Mouse (Mus musculus) liver, embryonic 14.5 days (tissue): ENCODE data around the gene Slamf8. TPM values are rescaled to one million over a fixed set of nuclear protein-coding genes. Genes with fewer than 3 reads are reported as not detected.

Experiments
- ATAC-seq: fragments of 200-750 bp; cut with Nextera tagmentation; 2 replicates; pipeline ENCODE4 v1.8.0; 2017; ENCODE audit warnings: moderate number of reproducible peaks, mild to moderate bottlenecking, moderate library complexity; ENCODE audit not compliant: insufficient read depth
- DNase-seq, 3 experiments: peaks; one replicate each; pipeline ENCODE4 v3.0.0-alpha.2; 2012 to 2013; ENCODE audit warnings: low read depth in 3 of 3, low spot score in 3 of 3
- H3K27ac ChIP-seq: fragments of 300-500 bp; sonication (generic); 2 replicates; pipeline ENCODE4 v1.5.1; 2014; ENCODE audit warnings: moderate library complexity, mild to moderate bottlenecking, control low read depth, inconsistent platforms
- H3K27me3 ChIP-seq: fragments of 300-500 bp; sonication (generic); 2 replicates; pipeline ENCODE4 v1.6.1; 2014; ENCODE audit warnings: mild to moderate bottlenecking, low read length, moderate library complexity; ENCODE audit not compliant: control insufficient read depth, insufficient read depth
- H3K36me3 ChIP-seq: fragments of 300-500 bp; sonication (generic); replicated peaks from 2 replicates; pipeline ENCODE4 v1.6.1; 2014; ENCODE audit warnings: low read depth; ENCODE audit not compliant: control insufficient read depth, insufficient read depth
- H3K4me1 ChIP-seq, 2 experiments: fragments of 200-500 bp in 1 of 2; fragments of 300-500 bp in 1 of 2; sonication (generic) in 1 of 2; replicated peaks; 2 replicates each; pipeline ENCODE4 v1.6.1; 2012 to 2014; ENCODE audit warnings: antibody characterized with exemption in 1 of 2, inconsistent platforms in 1 of 2, low read length in 1 of 2; ENCODE audit not compliant: control insufficient read depth in 2 of 2, insufficient read depth in 2 of 2
- H3K4me2 ChIP-seq: fragments of 300-500 bp; sonication (generic); 2 replicates; pipeline ENCODE4 v1.6.1; 2014; ENCODE audit warnings: low read depth, mild to moderate bottlenecking, control low read depth, moderate library complexity
- H3K4me3 ChIP-seq, 2 experiments: fragments of 200-500 bp in 1 of 2; fragments of 300-500 bp in 1 of 2; sonication (generic) in 1 of 2; 2 replicates each; pipeline ENCODE4 v1.5.1; 2012 to 2014; ENCODE audit warnings: low read depth in 2 of 2, low read length in 2 of 2, mild to moderate bottlenecking in 2 of 2, control low read depth in 1 of 2, inconsistent platforms in 1 of 2, moderate library complexity in 1 of 2; ENCODE audit not compliant: insufficient read depth in 1 of 2
- H3K9ac ChIP-seq: fragments of 300-500 bp; sonication (generic); replicated peaks from 2 replicates; pipeline ENCODE4 v1.6.1; 2014; ENCODE audit warnings: mild to moderate bottlenecking, control low read depth, moderate library complexity
- H3K9me3 ChIP-seq: fragments of 300-500 bp; sonication (generic); 2 replicates; pipeline ENCODE4 v1.6.1; 2016; ENCODE audit warnings: low read length, mixed read lengths; ENCODE audit not compliant: control insufficient read depth
- CTCF ChIP-seq: IDR thresholded peaks from 2 replicates; pipeline ENCODE4 v1.5.1; 2016; ENCODE audit warnings: antibody characterized with exemption, low read depth, control low read depth
- EP300 ChIP-seq: IDR thresholded peaks from 2 replicates; pipeline ENCODE4 v1.6.1; 2016; ENCODE audit warnings: antibody characterized with exemption, low read depth
- WGBS: fragments of 180-500 bp; shearing (Covaris S2); extraction: QIAGEN DNeasy Blood & Tissue Kit; methylation state at CpG from one replicate; pipeline ENCODE4 v1.1.7; 2014; ENCODE audit not compliant: insufficient replicate concordance; 5-methylcytosine and 5-hydroxymethylcytosine counted together
- polyA plus RNA-seq, 2 experiments: library from polyadenylated mRNA; depleted of rRNA in 1 of 2; stranded (reverse) in 1 of 2; unstranded in 1 of 2; fragments of >200 nt; fragmentation: Nextera tagmentation in 1 of 2; extraction: Ambion mirVana in 1 of 2; gene quantifications; 2 replicates each; pipeline versions ENCODE4 v1.2.1 to v1.2.3; 2012 to 2014

Gene Slamf8
- polyA plus RNA-seq, 2 experiments, result 0.09 to 0.11 TPM

- Histone ChIP-seq H3K4me3 (no peak overlapping the region), H3K27me3 (no peaks in the 10 kb centered on the region), H3K36me3 (no peaks in the 10 kb centered on the region), H3K9ac (no peak overlapping the region), H3K4me2 (no peak overlapping the region), H3K9me3 (no peaks in the 10 kb centered on the region), H3K27ac (no peak overlapping the region), H3K4me1 (no peaks in the 10 kb centered on the region; a peak in 1 of 4 replicates)
- WGBS, result 59% methylated on average over 4 of the region's 4 CpGs
- TF ChIP-seq CTCF (no peak), EP300 (no peak)
- ATAC-seq (no peak), DNase-seq (no peak)
Observed at GRCm38 (mm10) chr1:172546062-172546461, 44.3 kb downstream of the Slamf8 start.

GRCm38 (mm10) chr1:172540283-172540820, 50.0 kb downstream of the Slamf8 start:
- H3K4me2 ChIP-seq, result no peak overlapping the region
- no peak overlapping the region for H3K9ac ChIP-seq
- 51% methylated on average over 11 of the region's 11 CpGs for WGBS
- ATAC-seq, result no peak
- no peak for TF ChIP-seq CTCF
- TF ChIP-seq EP300, result no peak
- no peaks in the 10 kb centered on the region for H3K4me1 ChIP-seq
- H3K36me3 ChIP-seq, result no peaks in the 10 kb centered on the region
- no peaks in the 10 kb centered on the region for H3K9me3 ChIP-seq
- H3K4me3 ChIP-seq, result no peak overlapping the region
- no peak for DNase-seq
- no peak overlapping the region for H3K27ac ChIP-seq
- no peaks in the 10 kb centered on the region for H3K27me3 ChIP-seq

- H3K27ac ChIP-seq, result no peak overlapping the region
- ATAC-seq (no peak), DNase-seq (no peak)
- no peak for TF ChIP-seq EP300
- no peak for TF ChIP-seq CTCF
- H3K36me3 ChIP-seq, result no peaks in the 10 kb centered on the region
- H3K27me3 ChIP-seq, result no peaks in the 10 kb centered on the region
- H3K4me3 ChIP-seq, result no peak overlapping the region
- H3K9me3 ChIP-seq, result no peaks in the 10 kb centered on the region
- H3K4me1 ChIP-seq, result no peaks in the 10 kb centered on the region
- H3K9ac ChIP-seq, result no peak overlapping the region
- no peak overlapping the region for H3K4me2 ChIP-seq
- 58% methylated on average over 6 of the region's 6 CpGs for WGBS
Observed at GRCm38 (mm10) chr1:172539827-172540226, 50.5 kb downstream of the Slamf8 start.

GRCm38 (mm10) chr1:172535116-172535515, 55.3 kb downstream of the Slamf8 start:
- H3K27ac ChIP-seq, result no peak overlapping the region
- H3K36me3 ChIP-seq, result no peaks in the 10 kb centered on the region
- ATAC-seq, result no peak
- no peak overlapping the region for H3K4me3 ChIP-seq
- H3K9ac ChIP-seq, result no peak overlapping the region
- TF ChIP-seq EP300, result no peak
- TF ChIP-seq CTCF, result no peak
- H3K9me3 ChIP-seq, result no peaks in the 10 kb centered on the region
- 68% methylated on average over 16 of the region's 16 CpGs for WGBS
- no peak overlapping the region for H3K4me2 ChIP-seq
- H3K27me3 ChIP-seq, result peaks cover 4% of the 10 kb centered on the region
- DNase-seq, result no peak
- peaks cover 0 to 4% of the 10 kb centered on the region in 2 experiments; a peak in 1 of 4 replicates for H3K4me1 ChIP-seq

- Histone ChIP-seq H3K27ac (no peak overlapping the region), H3K9me3 (no peaks in the 10 kb centered on the region), H3K9ac (no peak overlapping the region), H3K4me1 (peaks cover 0 to 4% of the 10 kb centered on the region in 2 experiments; a peak in 1 of 4 replicates), H3K27me3 (peaks cover 5% of the 10 kb centered on the region), H3K4me3 (no peak overlapping the region), H3K4me2 (no peak overlapping the region), H3K36me3 (no peaks in the 10 kb centered on the region)
- no peak for TF ChIP-seq CTCF
- no peak for TF ChIP-seq EP300
- DNase-seq, result no peak
- 3% methylated on average over 13 of the region's 13 CpGs for WGBS
- ATAC-seq, result no peak
Observed at GRCm38 (mm10) chr1:172532551-172532950, 57.8 kb downstream of the Slamf8 start.

Other genes with a start within 250 kb of the Slamf8 start
- gene Kcnj10, start 249.4 kb downstream of the Slamf8 start, polyA plus RNA-seq (2012; rRNA removed), result 0.17 and 0.18 TPM in 2 replicates
- gene Kcnj10, start 249.4 kb downstream of the Slamf8 start, polyA plus RNA-seq (2014; fragmentation: Nextera tagmentation; extraction: Ambion mirVana), result 0.04 and 0.08 TPM in 2 replicates
- 3.8 and 4.1 TPM in 2 replicates for gene Pigm, start 214.0 kb downstream of the Slamf8 start, polyA plus RNA-seq (2012; rRNA removed)
- 2.3 and 2.6 TPM in 2 replicates for gene Pigm, start 214.0 kb downstream of the Slamf8 start, polyA plus RNA-seq (2014; fragmentation: Nextera tagmentation; extraction: Ambion mirVana)
- 0.92 and 1.5 TPM in 2 replicates for gene Slamf9, start 115.2 kb downstream of the Slamf8 start, polyA plus RNA-seq (2012; rRNA removed)
- 1.5 and 1.9 TPM in 2 replicates for gene Slamf9, start 115.2 kb downstream of the Slamf8 start, polyA plus RNA-seq (2014; fragmentation: Nextera tagmentation; extraction: Ambion mirVana)
- 2.1 and 2.8 TPM in 2 replicates for gene Igsf9, start 108.8 kb downstream of the Slamf8 start, polyA plus RNA-seq (2012; rRNA removed)
- gene Igsf9, start 108.8 kb downstream of the Slamf8 start, polyA plus RNA-seq (2014; fragmentation: Nextera tagmentation; extraction: Ambion mirVana), result 0.60 and 1.0 TPM in 2 replicates
- 75.1 and 88.2 TPM in 2 replicates for gene Tagln2, start 90.5 kb downstream of the Slamf8 start, polyA plus RNA-seq (2012; rRNA removed)
- gene Tagln2, start 90.5 kb downstream of the Slamf8 start, polyA plus RNA-seq (2014; fragmentation: Nextera tagmentation; extraction: Ambion mirVana), result 94.4 and 97.5 TPM in 2 replicates
- gene Cfap45, start 69.8 kb downstream of the Slamf8 start, polyA plus RNA-seq (2012; rRNA removed), result 0.15 and 0.28 TPM in 2 replicates
- 0.22 and 0.29 TPM in 2 replicates for gene Cfap45, start 69.8 kb downstream of the Slamf8 start, polyA plus RNA-seq (2014; fragmentation: Nextera tagmentation; extraction: Ambion mirVana)
- not detected in 2 replicates for gene Vsig8, start 34.6 kb downstream of the Slamf8 start, polyA plus RNA-seq (2012; rRNA removed)
- gene Vsig8, start 34.6 kb downstream of the Slamf8 start, polyA plus RNA-seq (2014; fragmentation: Nextera tagmentation; extraction: Ambion mirVana), result not detected in 2 replicates
- not detected in 2 replicates for gene Fcrl6, start 12.0 kb upstream of the Slamf8 start, polyA plus RNA-seq (2012; rRNA removed)
- gene Fcrl6, start 12.0 kb upstream of the Slamf8 start, polyA plus RNA-seq (2014; fragmentation: Nextera tagmentation; extraction: Ambion mirVana), result not detected in 2 replicates
- gene Dusp23, start 42.4 kb upstream of the Slamf8 start, polyA plus RNA-seq (2012; rRNA removed), result 3.0 and 3.8 TPM in 2 replicates
- gene Dusp23, start 42.4 kb upstream of the Slamf8 start, polyA plus RNA-seq (2014; fragmentation: Nextera tagmentation; extraction: Ambion mirVana), result 4.0 and 5.7 TPM in 2 replicates
- gene Crp, start 107.5 kb upstream of the Slamf8 start, polyA plus RNA-seq (2012; rRNA removed), result 10.8 and 13.5 TPM in 2 replicates
- 39.0 and 39.9 TPM in 2 replicates for gene Crp, start 107.5 kb upstream of the Slamf8 start, polyA plus RNA-seq (2014; fragmentation: Nextera tagmentation; extraction: Ambion mirVana)